Mouse (Mus musculus) heart, embryonic 12.5 days (tissue): ENCODE data around the gene Lyrm1. TPM values are rescaled to one million over a fixed set of nuclear protein-coding genes. Genes with fewer than 3 reads are reported as not detected.

Experiments
- ATAC-seq: fragments of 200-750 bp; cut with Nextera tagmentation; 2 replicates; pipeline ENCODE4 v1.8.0; 2017; ENCODE audit warnings: moderate TSS enrichment, moderate library complexity; ENCODE audit not compliant: insufficient number of reproducible peaks, low FRiP score
- H3K27ac ChIP-seq: fragments of 300-500 bp; sonication (generic); 2 replicates; pipeline ENCODE4 v1.5.1; 2016; ENCODE audit warnings: mild to moderate bottlenecking, moderate library complexity; ENCODE audit not compliant: poor library complexity, severe bottlenecking
- H3K27me3 ChIP-seq: fragments of 300-500 bp; sonication (generic); replicated peaks from 2 replicates; pipeline ENCODE4 v1.6.1; 2016; ENCODE audit warnings: mild to moderate bottlenecking, moderate library complexity
- H3K36me3 ChIP-seq: fragments of 300-500 bp; sonication (generic); 2 replicates; pipeline ENCODE4 v1.6.1; 2016; ENCODE audit warnings: mild to moderate bottlenecking, moderate library complexity
- H3K4me1 ChIP-seq: fragments of 300-500 bp; sonication (generic); replicated peaks from 2 replicates; pipeline ENCODE4 v1.6.1; 2016; ENCODE audit warnings: mild to moderate bottlenecking
- H3K4me2 ChIP-seq: fragments of 300-500 bp; sonication (generic); 2 replicates; pipeline ENCODE4 v1.6.1; 2016; ENCODE audit warnings: mild to moderate bottlenecking, moderate library complexity
- H3K4me3 ChIP-seq: fragments of 300-500 bp; sonication (generic); 2 replicates; pipeline ENCODE4 v1.5.1; 2016; ENCODE audit warnings: mild to moderate bottlenecking
- H3K9ac ChIP-seq: fragments of 300-500 bp; sonication (generic); 2 replicates; pipeline ENCODE4 v1.6.1; 2016; ENCODE audit warnings: mild to moderate bottlenecking, moderate library complexity
- H3K9me3 ChIP-seq: fragments of 300-500 bp; sonication (generic); replicated peaks from 2 replicates; pipeline ENCODE4 v1.6.1; 2016; ENCODE audit warnings: mild to moderate bottlenecking, moderate library complexity
- WGBS: fragments of 180-500 bp; shearing (Covaris S2); methylation state at CpG from one replicate; pipeline ENCODE4 v1.1.7; 2016; 5-methylcytosine and 5-hydroxymethylcytosine counted together
- polyA plus RNA-seq: library from polyadenylated mRNA; unstranded; fragments of >200 nt; fragmentation: Nextera tagmentation; extraction: Ambion mirVana; gene quantifications from 2 replicates; pipeline ENCODE4 v1.2.1, GENCODE M21; 2016

Gene Lyrm1
- polyA plus RNA-seq, 1 experiment from 2014 or later, result 9.2 TPM

GRCm38 (mm10) chr7:119860971-119861334, 34.7 kb upstream of the Lyrm1 start:
- Histone ChIP-seq H3K36me3 (peaks cover 25% of the 10 kb centered on the region), H3K9ac (no peak overlapping the region), H3K27ac (peak overlapping the region; percentile 60), H3K4me3 (no peak overlapping the region), H3K4me2 (no peak overlapping the region), H3K27me3 (no peaks in the 10 kb centered on the region), H3K9me3 (no peaks in the 10 kb centered on the region), H3K4me1 (peaks cover 40% of the 10 kb centered on the region)
- ATAC-seq, result no peak

GRCm38 (mm10) chr7:119861335-119862091, 34.1 kb upstream of the Lyrm1 start:
- H3K4me1 ChIP-seq, result peaks cover 43% of the 10 kb centered on the region
- H3K36me3 ChIP-seq, result peaks cover 25% of the 10 kb centered on the region
- 46% methylated on average over 6 of the region's 6 CpGs for WGBS

DNA sequence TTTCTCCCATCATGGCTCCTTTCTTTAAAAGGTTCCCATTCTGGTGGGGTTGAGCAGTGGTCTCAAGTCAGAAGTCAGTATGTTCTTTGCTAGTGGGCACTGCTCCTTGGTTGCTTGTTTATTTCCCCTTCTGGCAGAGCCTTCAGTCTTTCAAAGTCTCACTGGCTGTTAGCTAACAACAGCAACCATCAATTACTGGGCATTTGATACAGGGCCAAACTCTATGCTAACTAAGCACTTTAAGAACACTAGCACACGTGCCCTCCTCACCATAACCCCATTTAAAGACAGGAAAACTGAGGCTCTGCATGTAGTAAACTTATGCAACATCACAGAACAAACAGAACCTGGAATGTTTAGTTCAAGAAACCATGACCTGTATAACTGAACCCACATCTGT, 33.5 kb upstream of the Lyrm1 start:
- peaks cover 20% of the 10 kb centered on the region for H3K36me3 ChIP-seq
- H3K4me2 ChIP-seq, result no peak overlapping the region
- WGBS, result 68% methylated on average over 1 of the region's 1 CpGs
- H3K9ac ChIP-seq, result no peak overlapping the region
- no peaks in the 10 kb centered on the region for H3K9me3 ChIP-seq
- H3K4me1 ChIP-seq, result peaks cover 43% of the 10 kb centered on the region
- H3K4me3 ChIP-seq, result no peak overlapping the region
- H3K27me3 ChIP-seq, result no peaks in the 10 kb centered on the region
- no peak for ATAC-seq
- peak overlapping the region; percentile 17; the same call in 1 of the 2 replicates for H3K27ac ChIP-seq

More at GRCm38 (mm10) chr7:119861335-119862091, 34.1 kb upstream of the Lyrm1 start:
- Histone ChIP-seq H3K27ac (peak overlapping the region; percentile 60), H3K4me3 (no peak overlapping the region), H3K9me3 (no peaks in the 10 kb centered on the region), H3K27me3 (no peaks in the 10 kb centered on the region), H3K9ac (0 out of 2 replicates have a peak overlapping the region, but pooled peaks have one; percentile 49), H3K4me2 (no peak overlapping the region)
- peak; percentile 88 for ATAC-seq

GRCm38 (mm10) chr7:119864500-119864899, 31.2 kb upstream of the Lyrm1 start:
- peaks cover 43% of the 10 kb centered on the region for H3K4me1 ChIP-seq
- H3K4me3 ChIP-seq, result no peak overlapping the region
- ATAC-seq, result no peak
- no peaks in the 10 kb centered on the region for H3K9me3 ChIP-seq
- peaks cover 8% of the 10 kb centered on the region for H3K36me3 ChIP-seq
- no peak overlapping the region for H3K4me2 ChIP-seq
- no peaks in the 10 kb centered on the region for H3K27me3 ChIP-seq
- H3K27ac ChIP-seq, result no peak overlapping the region
- WGBS, result 66% methylated on average over 5 of the region's 5 CpGs
- H3K9ac ChIP-seq, result no peak overlapping the region

DNA sequence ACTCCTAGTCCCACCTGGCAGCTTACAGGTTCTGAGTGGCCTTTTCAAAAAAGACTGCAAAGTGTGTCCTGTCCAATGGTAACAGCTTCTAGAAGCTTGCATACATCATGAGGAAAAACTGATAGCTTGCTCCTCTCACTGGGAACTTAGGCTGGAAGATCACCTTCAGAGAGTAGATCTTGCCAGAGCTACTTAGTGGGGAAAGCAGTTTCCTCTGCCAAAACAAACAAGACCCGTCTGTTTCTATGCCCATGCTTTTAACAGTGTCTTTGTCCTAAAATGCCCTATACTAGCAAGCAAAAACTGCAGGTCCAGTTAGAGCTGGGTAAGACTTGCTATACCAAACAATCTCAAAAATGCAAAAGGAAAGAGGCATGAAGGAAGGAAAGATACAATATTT, 29.5 kb upstream of the Lyrm1 start:
- Histone ChIP-seq H3K9me3 (no peaks in the 10 kb centered on the region), H3K4me1 (peaks cover 30% of the 10 kb centered on the region), H3K9ac (no peak overlapping the region), H3K27ac (no peak overlapping the region), H3K27me3 (no peaks in the 10 kb centered on the region), H3K4me3 (no peak overlapping the region), H3K4me2 (no peak overlapping the region), H3K36me3 (peaks cover 7% of the 10 kb centered on the region; the same call in 1 of the 2 replicates)
- no peak for ATAC-seq
- WGBS, result 50% methylated on average over 1 of the region's 1 CpGs

- H3K4me2 ChIP-seq, result no peak overlapping the region
- H3K4me1 ChIP-seq, result peaks cover 5% of the 10 kb centered on the region; the same call in 1 of the 2 replicates
- H3K4me3 ChIP-seq, result no peak overlapping the region
- H3K9me3 ChIP-seq, result no peaks in the 10 kb centered on the region
- 91% methylated on average over 4 of the region's 4 CpGs for WGBS
- ATAC-seq, result no peak
- H3K27ac ChIP-seq, result no peak overlapping the region
- no peaks in the 10 kb centered on the region for H3K27me3 ChIP-seq
- H3K9ac ChIP-seq, result no peak overlapping the region
- H3K36me3 ChIP-seq, result peaks cover 5% of the 10 kb centered on the region; the same call in 1 of the 2 replicates
These were observed 23.5 kb upstream of the Lyrm1 start for GRCm38 (mm10) chr7:119872204-119872603.

DNA sequence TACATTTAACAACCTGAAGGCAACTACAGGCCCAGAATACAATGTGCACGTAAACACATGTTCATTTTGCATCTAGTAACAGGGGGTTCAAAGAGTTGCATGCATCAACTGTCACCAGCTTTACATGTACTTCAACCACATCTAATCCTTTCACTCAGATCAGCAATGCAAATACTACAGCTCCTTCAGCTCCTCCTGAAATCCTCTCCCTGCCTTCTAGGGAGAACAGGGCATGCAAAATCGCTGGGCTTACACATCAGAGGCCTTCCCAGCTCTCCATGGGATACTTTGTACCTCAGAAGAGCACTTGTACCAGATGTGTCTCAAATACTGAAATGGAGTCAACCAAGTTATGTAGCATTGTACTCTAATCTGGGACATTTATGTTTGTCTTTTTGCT, 22.6 kb upstream of the Lyrm1 start:
- H3K9me3 ChIP-seq, result no peaks in the 10 kb centered on the region
- peaks cover 5% of the 10 kb centered on the region; the same call in 1 of the 2 replicates for H3K4me1 ChIP-seq
- WGBS, result 56% methylated on average over 2 of the region's 2 CpGs
- H3K27ac ChIP-seq, result no peak overlapping the region
- ATAC-seq, result no peak
- no peak overlapping the region for H3K4me3 ChIP-seq
- no peak overlapping the region for H3K4me2 ChIP-seq
- no peaks in the 10 kb centered on the region; the same call in 1 of the 2 replicates for H3K36me3 ChIP-seq
- H3K9ac ChIP-seq, result no peak overlapping the region
- H3K27me3 ChIP-seq, result no peaks in the 10 kb centered on the region

- Histone ChIP-seq H3K36me3 (peaks cover 7% of the 10 kb centered on the region), H3K4me3 (no peak overlapping the region), H3K9ac (no peak overlapping the region), H3K9me3 (no peaks in the 10 kb centered on the region), H3K4me2 (no peak overlapping the region), H3K27me3 (no peaks in the 10 kb centered on the region), H3K27ac (no peak overlapping the region), H3K4me1 (peaks cover 5% of the 10 kb centered on the region; the same call in 1 of the 2 replicates)
- WGBS, result 49% methylated on average over 3 of the region's 3 CpGs
- no peak for ATAC-seq
These were observed 19.8 kb upstream of the Lyrm1 start for GRCm38 (mm10) chr7:119875776-119876440.

DNA sequence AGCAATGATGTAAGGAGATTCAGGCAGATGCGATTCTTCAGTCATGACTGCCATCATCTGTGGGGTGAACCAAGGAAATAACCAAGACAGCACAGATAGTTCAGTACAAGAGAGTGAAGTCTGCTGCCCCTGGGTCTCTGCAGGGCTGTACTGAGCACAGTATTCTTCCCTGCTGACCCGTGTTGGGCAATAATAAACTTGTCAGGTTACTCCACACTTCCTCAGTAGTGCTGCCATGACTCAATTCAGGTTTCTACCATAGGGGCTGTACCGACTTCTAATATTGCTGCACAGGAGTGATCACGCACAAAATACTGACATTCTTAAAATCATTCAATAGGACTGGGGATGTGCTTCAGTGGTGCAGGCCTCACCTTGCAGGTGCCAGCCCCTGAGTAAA, 16.5 kb upstream of the Lyrm1 start:
- Histone ChIP-seq H3K9me3 (no peaks in the 10 kb centered on the region), H3K9ac (no peak overlapping the region), H3K27ac (no peak overlapping the region), H3K36me3 (peaks cover 7% of the 10 kb centered on the region), H3K4me3 (no peak overlapping the region), H3K4me1 (peaks cover 7% of the 10 kb centered on the region), H3K4me2 (no peak overlapping the region), H3K27me3 (no peaks in the 10 kb centered on the region)
- 91% methylated on average over 4 of the region's 4 CpGs for WGBS
- no peak for ATAC-seq

GRCm38 (mm10) chr7:119880345-119880744, 15.3 kb upstream of the Lyrm1 start:
- no peaks in the 10 kb centered on the region for H3K9me3 ChIP-seq
- ATAC-seq, result no peak
- H3K4me2 ChIP-seq, result no peak overlapping the region
- peaks cover 7% of the 10 kb centered on the region for H3K4me1 ChIP-seq
- no peak overlapping the region for H3K27ac ChIP-seq
- H3K27me3 ChIP-seq, result no peaks in the 10 kb centered on the region
- 88% methylated on average over 5 of the region's 5 CpGs for WGBS
- no peak overlapping the region for H3K4me3 ChIP-seq
- peaks cover 7% of the 10 kb centered on the region for H3K36me3 ChIP-seq
- H3K9ac ChIP-seq, result no peak overlapping the region

- no peak overlapping the region for H3K9ac ChIP-seq
- no peak overlapping the region for H3K4me2 ChIP-seq
- no peak for ATAC-seq
- no peaks in the 10 kb centered on the region for H3K27me3 ChIP-seq
- peaks cover 2% of the 10 kb centered on the region; the same call in 1 of the 2 replicates for H3K4me1 ChIP-seq
- H3K4me3 ChIP-seq, result no peak overlapping the region
- no peak overlapping the region for H3K27ac ChIP-seq
- peaks cover 7% of the 10 kb centered on the region for H3K36me3 ChIP-seq
- 81% methylated on average over 2 of the region's 2 CpGs for WGBS
- H3K9me3 ChIP-seq, result no peaks in the 10 kb centered on the region
These were observed 14.4 kb upstream of the Lyrm1 start for GRCm38 (mm10) chr7:119881229-119881628.
